Mouse (Mus musculus): ENCODE measurements at regions not wholly inside any gene's neighbourhood (a gene's known extent, or its start where the extent isn't known, plus 50 kb on each side); places are given as distances from the start of the nearest gene placed in this dataset.

DNA sequence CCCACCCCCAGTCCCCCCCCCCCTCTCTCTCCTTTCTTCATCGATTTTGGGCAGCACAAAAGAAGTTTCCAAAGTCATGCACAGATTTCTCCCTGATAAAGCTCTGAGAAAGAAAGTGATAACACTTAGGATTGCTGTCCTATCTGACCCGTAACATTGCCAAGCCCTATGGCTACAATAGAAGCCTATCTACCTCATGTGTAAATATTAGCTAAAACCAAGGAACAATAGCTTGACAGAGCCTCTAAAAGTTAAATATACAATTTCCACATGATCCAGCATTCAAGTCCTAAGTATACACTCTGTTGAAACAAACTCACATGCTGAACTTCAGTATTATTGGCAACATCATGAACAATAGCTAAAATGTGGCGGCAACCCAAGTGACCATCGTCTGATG is 864.9 kb downstream of the Efnb2 start:
- Histone ChIP-seq H3K9ac (no peak overlapping the region), H3K27me3 (no peaks in the 10 kb centered on the region), H3K36me3 (no peaks in the 10 kb centered on the region), H3K27ac (no peak overlapping the region), H3K4me3 (no peak overlapping the region), H3K4me2 (replicated peaks) (no peak overlapping the region), H3K9me3 (no peaks in the 10 kb centered on the region), H3K4me1 (no peaks in the 10 kb centered on the region)
- ATAC-seq (ENCODE audit: low FRiP score, low read depth) = no peak
- 91% methylated on average over 4 of the region's 4 CpGs for WGBS

DNA sequence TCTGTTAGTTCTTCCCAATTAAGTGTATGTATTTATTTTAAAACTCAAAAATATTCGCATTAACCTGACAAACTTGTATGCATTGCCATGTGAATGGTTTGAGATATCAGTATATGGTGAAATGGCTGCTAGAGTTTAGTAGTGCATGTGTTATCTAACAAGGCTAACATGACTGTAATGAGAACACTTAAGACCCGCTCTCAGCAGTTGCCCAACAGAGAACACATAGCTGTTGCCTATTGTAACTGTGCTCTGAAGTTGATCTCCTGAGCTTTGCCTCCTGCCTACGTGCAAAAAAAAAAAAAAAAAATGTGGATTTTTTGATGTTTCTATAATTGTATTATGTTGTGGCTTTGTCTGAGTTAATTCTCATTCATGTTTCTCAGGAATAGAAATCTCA is 897.2 kb downstream of the Efnb2 start:
- ATAC-seq (ENCODE audit: low FRiP score, low read depth) = no peak

DNA sequence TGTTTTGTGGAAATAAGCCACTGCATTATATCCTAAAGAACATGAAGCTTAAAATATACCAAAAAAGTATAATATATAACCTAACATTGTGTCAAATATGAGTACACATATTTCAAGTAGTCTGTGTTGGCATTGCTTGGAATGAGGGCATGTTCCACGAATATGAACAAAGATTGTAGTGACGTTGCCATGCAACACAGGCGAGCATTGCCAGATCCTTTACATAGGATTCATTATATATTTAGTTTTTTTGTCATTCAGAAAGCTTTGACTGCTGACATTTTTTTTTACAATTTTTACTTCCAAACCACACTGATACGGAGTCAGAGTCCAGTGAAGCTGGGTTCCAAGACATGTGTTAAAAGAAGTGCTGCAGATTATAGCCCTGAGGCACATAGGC is 900.1 kb downstream of the Efnb2 start:
- no peaks in the 10 kb centered on the region for H3K4me1 ChIP-seq
- no peaks in the 10 kb centered on the region for H3K27me3 ChIP-seq
- no peak for ATAC-seq (ENCODE audit: low FRiP score, low read depth)
- no peaks in the 10 kb centered on the region for H3K9me3 ChIP-seq
- 78% methylated on average over 4 of the region's 4 CpGs for WGBS
- H3K36me3 ChIP-seq = no peaks in the 10 kb centered on the region
- no peak overlapping the region for H3K27ac ChIP-seq
- H3K9ac ChIP-seq = no peak overlapping the region
- H3K4me3 ChIP-seq = no peak overlapping the region
- H3K4me2 ChIP-seq (replicated peaks) = no peak overlapping the region

More for the DNA sequence above, 897.2 kb downstream of the Efnb2 start:
- H3K27ac ChIP-seq = no peak overlapping the region
- no peaks in the 10 kb centered on the region for H3K9me3 ChIP-seq
- H3K4me3 ChIP-seq = no peak overlapping the region
- H3K27me3 ChIP-seq = no peaks in the 10 kb centered on the region
- H3K4me1 ChIP-seq = no peaks in the 10 kb centered on the region
- no peak overlapping the region for H3K4me2 ChIP-seq (replicated peaks)
- no peak overlapping the region for H3K9ac ChIP-seq
- H3K36me3 ChIP-seq = no peaks in the 10 kb centered on the region
- 87% methylated on average over 3 of the region's 3 CpGs for WGBS

DNA sequence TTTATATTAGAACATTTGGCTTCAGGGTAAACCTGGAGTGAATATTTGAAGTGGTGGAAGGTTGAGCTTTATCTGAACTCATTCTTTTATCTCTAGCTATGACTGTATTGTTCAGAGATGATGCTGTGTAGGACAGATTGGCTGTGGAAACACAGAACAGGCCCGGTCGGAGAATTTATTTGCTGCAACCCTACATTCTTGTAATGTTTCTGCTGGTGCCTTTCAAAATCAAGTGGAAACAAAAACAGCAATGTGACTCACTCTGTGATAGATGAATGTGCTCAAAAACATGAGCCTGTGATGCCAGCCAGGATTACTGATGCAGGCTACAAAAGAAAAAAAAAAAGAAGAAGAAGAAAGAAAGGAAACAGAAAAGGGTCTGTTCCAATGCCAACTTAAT is 928.3 kb downstream of the Efnb2 start:
- Histone ChIP-seq H3K9ac (no peak overlapping the region), H3K36me3 (no peaks in the 10 kb centered on the region), H3K27me3 (no peaks in the 10 kb centered on the region), H3K4me2 (replicated peaks) (no peak overlapping the region), H3K27ac (no peak overlapping the region), H3K9me3 (no peaks in the 10 kb centered on the region), H3K4me1 (no peaks in the 10 kb centered on the region), H3K4me3 (no peak overlapping the region)
- no peak for ATAC-seq (ENCODE audit: low FRiP score, low read depth)
- WGBS = 72% methylated on average over 2 of the region's 2 CpGs

DNA sequence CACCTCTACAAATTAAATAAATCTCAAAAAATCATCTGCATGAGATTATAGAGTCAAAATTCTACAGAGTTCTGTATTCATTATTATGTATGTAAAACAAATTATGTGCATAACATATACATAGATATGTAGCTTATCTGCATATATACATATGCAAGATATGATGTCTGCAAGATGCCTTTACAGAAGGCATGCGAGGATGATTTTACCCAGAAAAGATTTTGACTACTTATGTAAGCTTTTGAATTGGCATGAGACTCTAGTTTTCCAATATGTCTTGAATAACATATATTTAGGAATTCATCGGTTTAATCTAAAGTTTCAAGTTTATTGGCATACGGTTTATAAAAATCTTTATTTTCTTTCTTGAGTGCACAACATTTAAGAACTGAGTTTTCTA is 939.2 kb downstream of the Efnb2 start:
- Histone ChIP-seq H3K4me2 (replicated peaks) (no peak overlapping the region), H3K9me3 (no peaks in the 10 kb centered on the region), H3K36me3 (no peaks in the 10 kb centered on the region), H3K27ac (no peak overlapping the region), H3K4me1 (no peaks in the 10 kb centered on the region), H3K9ac (no peak overlapping the region), H3K27me3 (no peaks in the 10 kb centered on the region), H3K4me3 (no peak overlapping the region)
- no peak for ATAC-seq (ENCODE audit: low FRiP score, low read depth)
- 91% methylated on average over 3 of the region's 3 CpGs for WGBS

DNA sequence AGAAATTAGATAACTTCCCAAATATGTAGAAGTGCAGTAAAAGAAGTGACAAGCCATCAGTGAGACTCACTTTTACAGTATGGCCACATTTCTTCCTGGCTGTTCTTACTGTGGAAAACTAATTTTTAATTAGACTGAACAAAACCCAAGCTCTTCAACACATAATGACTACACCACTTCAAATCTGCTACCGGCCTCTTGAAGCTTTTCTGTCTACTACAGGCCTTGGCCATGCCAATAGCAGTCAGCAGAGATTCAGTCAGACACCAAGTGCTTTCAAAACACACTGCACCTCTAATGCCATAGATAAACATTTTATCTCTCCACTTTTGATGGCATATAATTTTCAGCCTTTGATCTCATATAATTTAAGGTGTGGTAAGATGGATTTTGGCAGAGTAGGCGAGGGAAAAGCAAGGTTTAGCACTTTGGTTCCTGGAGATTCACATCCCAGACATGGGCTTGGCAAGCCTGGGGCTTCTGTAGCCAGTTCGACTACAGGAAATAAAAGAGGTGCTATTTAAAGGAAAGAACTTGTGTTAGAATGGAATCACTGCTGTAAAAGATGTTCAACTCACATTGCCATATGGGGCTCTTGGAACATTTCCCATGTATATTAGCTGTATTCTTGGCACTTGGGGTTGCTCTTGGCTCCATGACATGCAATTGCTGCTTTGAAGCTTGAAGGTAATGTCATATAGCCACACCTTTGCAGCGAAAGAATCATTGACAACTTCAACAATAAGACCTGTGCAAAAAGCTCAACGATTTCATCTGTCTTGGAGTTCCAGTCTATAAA is 941.9 kb downstream of the Efnb2 start:
- no peak overlapping the region for H3K9ac ChIP-seq
- H3K4me2 ChIP-seq (replicated peaks) = no peak overlapping the region
- no peaks in the 10 kb centered on the region for H3K27me3 ChIP-seq
- 74% methylated on average over 5 of the region's 5 CpGs for WGBS
- no peaks in the 10 kb centered on the region for H3K9me3 ChIP-seq
- ATAC-seq (ENCODE audit: low FRiP score, low read depth) = no peak
- H3K36me3 ChIP-seq = no peaks in the 10 kb centered on the region
- H3K27ac ChIP-seq = no peak overlapping the region
- H3K4me3 ChIP-seq = no peak overlapping the region
- no peaks in the 10 kb centered on the region for H3K4me1 ChIP-seq

DNA sequence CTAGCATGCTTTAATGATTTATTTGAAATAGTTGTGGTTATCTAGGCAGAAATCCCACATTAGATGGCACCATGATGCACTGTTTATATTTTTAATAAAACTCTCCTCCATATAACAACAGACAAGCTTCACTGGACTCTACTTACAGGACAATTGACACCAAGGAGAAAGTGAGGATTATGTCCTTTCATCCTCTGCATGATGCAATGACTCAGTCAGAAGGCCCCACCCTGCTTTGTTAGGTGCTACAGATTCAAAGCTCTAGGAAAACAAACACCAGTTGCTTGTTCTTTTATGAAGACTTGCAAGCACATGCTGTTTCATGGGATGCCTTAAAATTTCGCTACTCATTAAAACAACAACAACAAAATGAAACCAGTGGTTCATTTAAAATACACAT is 950.3 kb downstream of the Efnb2 start:
- no peak overlapping the region for H3K4me2 ChIP-seq (replicated peaks)
- no peak for ATAC-seq (ENCODE audit: low FRiP score, low read depth)
- H3K4me3 ChIP-seq = no peak overlapping the region
- 51% methylated on average over 1 of the region's 1 CpGs for WGBS
- H3K36me3 ChIP-seq = no peaks in the 10 kb centered on the region
- no peak overlapping the region for H3K9ac ChIP-seq
- H3K9me3 ChIP-seq = no peaks in the 10 kb centered on the region
- H3K4me1 ChIP-seq = no peaks in the 10 kb centered on the region
- no peaks in the 10 kb centered on the region for H3K27me3 ChIP-seq
- H3K27ac ChIP-seq = no peak overlapping the region

DNA sequence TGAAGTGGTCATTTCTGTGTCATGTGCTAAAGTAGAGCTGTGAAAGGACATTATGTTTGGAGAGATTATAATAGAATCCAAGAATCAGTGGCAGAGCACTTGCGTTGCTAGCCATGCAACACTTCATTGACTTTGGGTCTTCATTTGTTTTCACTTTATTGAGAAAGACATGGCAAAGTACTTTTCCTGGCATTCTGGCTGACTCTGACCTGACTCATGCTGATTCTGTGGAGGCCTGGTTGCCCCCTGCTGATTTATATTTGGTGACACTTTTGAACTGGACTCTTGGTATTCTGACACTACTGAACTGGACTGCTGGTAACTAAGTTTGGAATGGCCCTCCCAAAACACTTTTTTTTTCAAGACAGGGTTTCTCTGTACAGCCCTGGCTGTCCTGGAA is 951.6 kb downstream of the Efnb2 start:
- no peak overlapping the region for H3K9ac ChIP-seq
- H3K36me3 ChIP-seq = no peaks in the 10 kb centered on the region
- no peak overlapping the region for H3K4me2 ChIP-seq (replicated peaks)
- no peaks in the 10 kb centered on the region for H3K27me3 ChIP-seq
- ATAC-seq (ENCODE audit: low FRiP score, low read depth) = no peak
- H3K27ac ChIP-seq = no peak overlapping the region
- WGBS = 93% methylated on average over 1 of the region's 1 CpGs
- no peaks in the 10 kb centered on the region for H3K4me1 ChIP-seq
- H3K4me3 ChIP-seq = no peak overlapping the region
- no peaks in the 10 kb centered on the region for H3K9me3 ChIP-seq

DNA sequence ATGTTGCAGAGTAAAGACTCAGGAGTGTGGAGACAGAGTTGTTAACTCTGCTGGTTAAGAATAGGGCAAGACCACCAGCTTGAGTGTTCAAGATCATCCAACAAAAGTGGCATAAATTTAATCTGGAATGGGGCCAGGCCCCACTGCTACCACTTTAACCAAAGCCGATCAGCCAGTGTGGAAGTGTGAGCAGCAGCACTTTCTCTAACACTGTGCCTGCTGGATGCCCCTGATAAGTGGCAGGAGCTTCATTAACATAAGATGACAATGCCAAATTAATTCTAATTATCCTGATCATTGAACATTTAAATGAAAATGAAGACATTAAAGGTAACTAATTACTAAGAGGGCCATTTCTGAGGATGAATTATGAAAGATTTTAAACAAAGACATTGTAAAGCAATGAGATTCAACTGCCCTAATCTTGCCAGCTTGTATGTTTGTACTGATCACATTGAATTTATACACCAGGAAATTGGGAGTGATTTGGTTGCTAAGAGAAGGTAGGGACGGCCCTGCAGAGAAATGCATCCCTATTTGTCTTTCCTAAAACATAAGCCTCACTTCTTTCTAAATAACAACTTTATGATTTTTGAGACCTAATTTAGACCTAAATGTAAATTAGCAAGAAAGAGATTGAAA is 969.6 kb downstream of the Efnb2 start:
- H3K27me3 ChIP-seq = no peaks in the 10 kb centered on the region
- ATAC-seq (ENCODE audit: low FRiP score, low read depth) = no peak
- WGBS = 91% methylated on average over 2 of the region's 2 CpGs
- H3K36me3 ChIP-seq = no peaks in the 10 kb centered on the region
- H3K9me3 ChIP-seq = no peaks in the 10 kb centered on the region
- no peak overlapping the region for H3K27ac ChIP-seq
- H3K4me1 ChIP-seq = no peaks in the 10 kb centered on the region
- no peak overlapping the region for H3K4me3 ChIP-seq
- no peak overlapping the region for H3K4me2 ChIP-seq (replicated peaks)
- no peak overlapping the region for H3K9ac ChIP-seq

DNA sequence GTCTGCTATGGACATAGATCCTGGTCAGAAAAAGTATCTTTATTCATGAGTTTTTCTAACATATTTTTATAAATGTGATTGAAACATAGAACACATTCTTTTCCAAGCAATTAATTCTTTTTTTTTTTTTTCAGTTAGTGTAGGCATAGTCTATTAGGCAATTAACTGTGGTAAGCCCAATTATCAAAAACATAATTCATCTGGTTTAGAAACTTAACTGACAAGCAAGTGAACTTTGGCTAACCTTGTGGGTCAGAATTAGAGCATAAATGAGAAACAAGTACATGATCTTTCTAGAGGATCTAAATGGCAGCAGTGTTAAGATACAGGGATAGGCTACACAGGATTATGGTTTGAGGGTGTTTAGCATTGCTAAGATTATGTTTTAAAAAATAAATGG is 1007.2 kb downstream of the Efnb2 start:
- no peaks in the 10 kb centered on the region for H3K4me1 ChIP-seq
- H3K27me3 ChIP-seq = no peaks in the 10 kb centered on the region
- no peak overlapping the region for H3K4me3 ChIP-seq
- ATAC-seq (ENCODE audit: low FRiP score, low read depth) = no peak
- no peak overlapping the region for H3K4me2 ChIP-seq (replicated peaks)
- no peak overlapping the region for H3K9ac ChIP-seq
- no peaks in the 10 kb centered on the region for H3K9me3 ChIP-seq
- no peaks in the 10 kb centered on the region for H3K36me3 ChIP-seq
- H3K27ac ChIP-seq = no peak overlapping the region

All from limb, embryonic 13.5 days (tissue).